Mouse (Mus musculus) forebrain, postnatal 0 days (tissue): Measurements from ENCODE around the gene Nrl. TPM values are rescaled to one million over a fixed set of nuclear protein-coding genes. Genes with fewer than 3 reads are reported as not detected.

Experiments used
- ATAC-seq: fragments of 200-750 bp; cut with Nextera tagmentation; 2 replicates; pipeline ENCODE4 v1.8.0; 2017; ENCODE audit warnings: mild to moderate bottlenecking, moderate library complexity
- DNase-seq: peaks from one replicate; pipeline ENCODE4 v3.0.0-alpha.2; 2015
- H3K27ac ChIP-seq: fragments of 300-500 bp; sonication (generic); 2 replicates; pipeline ENCODE4 v1.5.1; 2014; ENCODE audit warnings: low read depth, mild to moderate bottlenecking, antibody characterized with exemption, low read length, moderate library complexity, mixed read lengths
- H3K27me3 ChIP-seq: fragments of 300-500 bp; sonication (generic); 2 replicates; pipeline ENCODE4 v1.6.1; 2014; ENCODE audit warnings: mild to moderate bottlenecking, low read length, mixed read lengths; ENCODE audit not compliant: insufficient read depth
- H3K36me3 ChIP-seq: fragments of 300-500 bp; sonication (generic); 2 replicates; pipeline ENCODE4 v1.6.1; 2014; ENCODE audit warnings: mild to moderate bottlenecking, moderate library complexity; ENCODE audit not compliant: insufficient read depth
- H3K4me1 ChIP-seq: fragments of 300-500 bp; sonication (generic); 2 replicates; pipeline ENCODE4 v1.6.1; 2014; ENCODE audit warnings: antibody characterized with exemption; ENCODE audit not compliant: insufficient read depth
- H3K4me2 ChIP-seq: fragments of 300-500 bp; sonication (generic); 2 replicates; pipeline ENCODE4 v1.6.1; 2014; ENCODE audit warnings: low read depth, mild to moderate bottlenecking, moderate library complexity
- H3K4me3 ChIP-seq: fragments of 300-500 bp; sonication (generic); 2 replicates; pipeline ENCODE4 v1.5.1; 2014; ENCODE audit warnings: low read depth, low read length, mixed read lengths
- H3K9ac ChIP-seq: fragments of 300-500 bp; sonication (generic); 2 replicates; pipeline ENCODE4 v1.6.1; 2014; ENCODE audit warnings: mild to moderate bottlenecking
- H3K9me3 ChIP-seq: fragments of 300-500 bp; sonication (generic); 2 replicates; pipeline ENCODE4 v1.6.1; 2016; ENCODE audit warnings: low read length
- CTCF ChIP-seq: sonication (generic); IDR thresholded peaks from 2 replicates; pipeline ENCODE4 v1.5.1; 2016; ENCODE audit warnings: antibody characterized with exemption, control low read depth, low read depth
- WGBS: fragments of 180-500 bp; shearing (Covaris S2); extraction: QIAGEN DNeasy Blood & Tissue Kit; methylation state at CpG from one replicate; pipeline ENCODE4 v1.1.7; 2014; 5-methylcytosine and 5-hydroxymethylcytosine counted together
- polyA plus RNA-seq: library from polyadenylated mRNA; unstranded; fragments of >200 nt; fragmentation: Nextera tagmentation; extraction: Ambion mirVana; gene quantifications from 2 replicates; pipeline ENCODE4 v1.2.1, GENCODE M21; 2015
- total RNA-seq: library from RNA; depleted of rRNA; stranded (reverse); fragments of >200 nt; gene quantifications from 2 replicates; pipeline ENCODE4 v1.2.3, GENCODE M21; 2014

Nrl gene
- total and polyA plus RNA-seq, 2 experiments from 2014 or later: 0.21 to 2.0 TPM

DNA sequence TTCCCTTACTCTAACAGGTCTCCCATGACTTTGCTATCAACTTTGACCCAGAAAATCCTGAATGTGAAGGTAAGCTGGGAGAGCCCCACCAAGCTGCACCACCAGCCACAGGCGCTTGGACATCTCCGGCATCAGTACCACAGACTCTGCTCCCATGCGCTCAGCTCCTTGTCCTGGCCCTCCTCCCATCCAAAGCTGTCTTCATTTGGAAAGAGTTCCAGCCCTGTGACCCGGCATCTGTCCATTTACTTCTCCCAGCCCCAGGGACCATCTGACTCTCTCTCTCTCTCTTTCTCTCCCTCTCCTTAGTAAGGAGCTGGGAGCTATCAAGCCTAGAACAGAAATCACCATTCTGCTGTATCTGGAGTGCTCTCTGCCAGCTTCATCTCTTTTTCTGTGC, 8.9 kb downstream of the Nrl start:
- ATAC-seq (no peak), DNase-seq (no peak)
- TF ChIP-seq CTCF: no peak
- no peaks in the 10 kb centered on the region for H3K27me3 ChIP-seq
- H3K27ac ChIP-seq: no peak overlapping the region
- H3K9ac ChIP-seq: no peak overlapping the region
- no peaks in the 10 kb centered on the region for H3K9me3 ChIP-seq
- H3K4me2 ChIP-seq: no peak overlapping the region
- no peaks in the 10 kb centered on the region for H3K4me1 ChIP-seq
- 92% methylated on average over 4 of the region's 4 CpGs for WGBS
- H3K4me3 ChIP-seq: no peak overlapping the region
- H3K36me3 ChIP-seq: no peaks in the 10 kb centered on the region

DNA sequence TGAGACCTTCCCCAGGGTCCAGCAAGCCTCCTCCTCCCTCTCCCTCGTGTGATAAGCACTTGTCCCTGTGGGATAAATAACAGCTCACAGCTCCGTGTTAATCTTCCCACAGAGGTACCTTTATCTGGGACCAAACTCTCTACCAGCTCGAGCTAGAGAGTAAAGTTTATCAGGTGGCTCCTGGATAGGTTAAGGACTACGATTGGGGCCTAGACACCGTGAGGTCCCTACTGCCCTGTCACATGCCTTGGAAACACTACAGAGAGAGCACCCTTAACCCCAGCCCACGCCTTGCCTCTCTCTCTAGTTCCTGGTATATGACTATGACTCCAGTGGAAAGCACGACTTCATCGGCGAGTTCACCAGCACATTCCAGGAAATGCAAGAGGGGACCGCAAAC, 10.9 kb downstream of the Nrl start:
- Histone ChIP-seq H3K4me2 (no peak overlapping the region), H3K36me3 (no peaks in the 10 kb centered on the region), H3K9me3 (no peaks in the 10 kb centered on the region), H3K4me1 (no peaks in the 10 kb centered on the region), H3K27ac (no peak overlapping the region), H3K9ac (no peak overlapping the region), H3K4me3 (no peak overlapping the region), H3K27me3 (no peaks in the 10 kb centered on the region)
- no peak for ATAC-seq
- WGBS: 74% methylated on average over 10 of the region's 10 CpGs
- DNase-seq: no peak
- TF ChIP-seq CTCF: no peak

DNA sequence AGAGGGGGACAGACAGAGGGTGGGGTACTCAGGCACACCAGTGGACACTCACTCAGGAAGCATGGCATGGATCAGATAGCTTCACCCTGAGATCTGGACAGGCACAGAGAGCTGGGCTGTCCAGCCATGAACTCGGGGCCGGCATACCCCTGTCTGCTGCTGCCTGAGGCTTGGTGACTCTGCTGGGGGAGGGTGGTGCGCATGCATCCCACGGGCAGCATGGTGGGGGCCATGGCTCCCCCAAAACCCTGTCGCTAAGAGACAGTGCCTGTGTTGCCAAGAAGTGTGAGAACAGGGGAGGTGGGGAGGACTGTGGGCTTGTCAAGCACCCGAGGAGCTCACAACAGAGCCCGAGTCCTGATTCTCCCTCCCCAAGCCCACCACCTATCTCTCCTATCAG, 13.7 kb downstream of the Nrl start:
- DNase-seq (peak; percentile 49), ATAC-seq (peak; percentile 73)
- H3K4me1 ChIP-seq: no peaks in the 10 kb centered on the region
- H3K9me3 ChIP-seq: no peaks in the 10 kb centered on the region
- H3K36me3 ChIP-seq: peaks cover 9% of the 10 kb centered on the region; the same call in 1 of the 2 replicates
- TF ChIP-seq CTCF: no peak
- H3K4me2 ChIP-seq: peak overlapping the region; percentile 31
- WGBS: 48% methylated on average over 7 of the region's 7 CpGs
- H3K27ac ChIP-seq: no peak overlapping the region
- peak overlapping the region; percentile 16; the same call in 1 of the 2 replicates for H3K4me3 ChIP-seq
- no peaks in the 10 kb centered on the region for H3K27me3 ChIP-seq
- peak overlapping the region; percentile 33 for H3K9ac ChIP-seq

DNA sequence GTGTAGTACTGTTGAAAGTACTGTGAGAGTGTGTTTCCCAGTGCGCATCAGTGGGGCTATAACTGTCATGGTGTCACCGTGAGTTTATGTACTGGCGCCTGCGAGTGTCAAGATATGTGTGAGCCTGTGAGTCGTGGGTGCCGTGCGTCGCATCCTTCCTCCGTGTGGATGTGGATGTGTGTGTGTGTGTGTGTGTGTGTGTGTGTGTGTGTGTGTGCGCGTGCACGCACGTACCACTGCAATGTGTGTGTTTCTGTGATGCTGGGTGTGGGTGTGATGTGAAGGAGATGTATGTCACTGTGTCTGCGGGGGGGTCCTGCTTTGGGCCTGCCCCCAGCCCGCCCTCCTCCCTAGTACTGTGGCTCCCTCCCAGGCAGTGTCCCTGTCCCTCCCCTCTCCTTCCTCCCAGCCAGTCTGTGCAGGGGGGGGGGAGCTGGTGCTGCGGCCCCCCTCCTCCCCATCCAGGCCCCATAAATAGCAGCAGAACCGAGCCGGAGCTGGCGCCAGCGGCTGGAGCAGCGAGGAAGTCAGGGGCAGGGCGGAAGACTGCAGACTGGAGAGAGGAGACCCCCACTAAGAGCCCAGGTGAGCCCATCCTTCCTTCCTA, 14.6 kb downstream of the Nrl start, which contains the start of gene Cpne6:
Gene Cpne6 (plus strand): TSS at position 321 of the 607 bp plus-strand sequence.
- Histone ChIP-seq H3K27ac (0 out of 2 replicates have a peak within 1 kb of the TSS, but pooled peaks have one; percentile 10), H3K4me2 (peak within 1 kb of the TSS; percentile 31), H3K27me3 (no peaks in the 10 kb centered on the region), H3K36me3 (peaks cover 12% of the 10 kb centered on the region), H3K4me3 (peak within 1 kb of the TSS; percentile 16; the same call in 1 of the 2 replicates), H3K9me3 (no peaks in the 10 kb centered on the region), H3K9ac (peak within 1 kb of the TSS; percentile 33), H3K4me1 (no peaks in the 10 kb centered on the region)
- ATAC-seq (peak; percentile 58), DNase-seq (peak; percentile 44)
- TF ChIP-seq CTCF: no peak
- WGBS: 69% methylated on average over 21 of the region's 22 CpGs

DNA sequence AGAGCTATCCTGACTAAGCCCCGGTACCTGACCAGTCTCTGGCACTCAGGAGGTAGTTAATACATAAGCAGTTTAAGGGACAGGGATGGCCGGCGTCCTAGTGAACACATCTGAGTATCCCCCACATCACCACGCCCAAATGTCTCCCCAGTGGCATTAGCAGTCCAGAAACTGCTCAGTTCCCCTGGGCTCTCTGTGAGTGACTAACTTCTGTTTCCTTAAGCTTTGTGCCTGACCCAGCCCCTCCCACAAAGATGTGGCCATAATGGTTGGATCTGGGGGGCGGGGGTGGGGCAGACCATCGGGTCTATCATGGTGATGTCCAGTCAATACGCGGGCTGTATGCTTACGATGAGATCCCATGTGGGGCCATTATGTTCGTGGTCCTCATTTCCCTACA, 15.2 kb downstream of the Nrl start:
- TF ChIP-seq CTCF: no peak
- Histone ChIP-seq H3K4me2 (no peak overlapping the region), H3K4me3 (no peak overlapping the region), H3K27ac (no peak overlapping the region), H3K9me3 (no peaks in the 10 kb centered on the region), H3K36me3 (peaks cover 13% of the 10 kb centered on the region), H3K4me1 (no peaks in the 10 kb centered on the region), H3K27me3 (no peaks in the 10 kb centered on the region), H3K9ac (no peak overlapping the region)
- ATAC-seq: no peak
- no peak for DNase-seq
- 80% methylated on average over 10 of the region's 10 CpGs for WGBS

DNA sequence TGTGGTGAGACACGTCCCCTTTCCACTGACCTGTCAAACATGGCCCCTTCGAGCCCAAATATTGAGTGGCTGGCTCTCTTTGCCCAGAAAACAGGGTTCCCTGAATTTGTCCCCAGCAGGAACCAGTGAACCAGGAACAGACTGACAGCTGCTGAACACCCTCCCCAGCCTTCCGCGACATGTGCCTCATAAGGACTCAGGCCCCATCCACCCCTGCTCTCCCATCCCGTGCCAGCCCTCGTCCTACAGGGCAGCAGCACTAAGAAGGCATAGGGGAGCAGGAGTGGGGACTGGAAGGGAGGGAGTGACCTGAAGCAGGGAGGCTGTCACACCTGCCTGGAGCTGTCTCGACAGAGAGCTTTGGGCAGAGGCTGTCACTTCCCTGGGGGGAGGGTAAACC, 17.0 kb downstream of the Nrl start:
- ATAC-seq: no peak
- DNase-seq: no peak
- WGBS: 49% methylated on average over 7 of the region's 7 CpGs

DNA sequence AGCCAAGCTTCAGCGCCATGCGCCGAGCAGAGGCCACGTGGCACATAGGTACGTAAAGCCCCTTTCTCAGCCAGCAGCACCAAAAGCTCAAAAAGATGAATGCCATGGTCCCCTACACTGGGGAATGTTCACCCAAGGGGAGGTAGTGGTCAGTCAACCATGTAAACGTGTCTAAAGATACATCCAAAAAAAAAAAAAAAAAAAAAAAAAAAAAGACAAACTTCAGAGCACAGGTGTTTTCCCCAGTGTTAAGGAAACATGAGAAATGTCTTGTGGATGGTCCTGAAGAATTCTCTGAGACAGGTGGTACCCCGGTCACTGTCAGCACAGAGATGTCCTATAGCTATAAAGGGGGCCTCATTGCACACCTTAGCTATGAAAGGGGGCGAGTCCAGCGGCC, 19.2 kb downstream of the Nrl start:
- Histone ChIP-seq H3K9ac (no peak overlapping the region), H3K27ac (no peak overlapping the region), H3K9me3 (no peaks in the 10 kb centered on the region), H3K36me3 (peaks cover 38% of the 10 kb centered on the region), H3K27me3 (no peaks in the 10 kb centered on the region), H3K4me2 (no peak overlapping the region), H3K4me3 (no peak overlapping the region), H3K4me1 (no peaks in the 10 kb centered on the region)
- no peak for TF ChIP-seq CTCF
- ATAC-seq: no peak
- no peak for DNase-seq
- 78% methylated on average over 9 of the region's 9 CpGs for WGBS

More for the DNA sequence above, 17.0 kb downstream of the Nrl start:
- no peak for TF ChIP-seq CTCF
- H3K9ac ChIP-seq: no peak overlapping the region
- H3K4me3 ChIP-seq: no peak overlapping the region
- H3K27ac ChIP-seq: no peak overlapping the region
- no peaks in the 10 kb centered on the region for H3K27me3 ChIP-seq
- no peaks in the 10 kb centered on the region for H3K9me3 ChIP-seq
- H3K4me2 ChIP-seq: no peak overlapping the region
- H3K4me1 ChIP-seq: no peaks in the 10 kb centered on the region
- peaks cover 20% of the 10 kb centered on the region for H3K36me3 ChIP-seq
